ENCODE assay signal across 9 mouse cellular contexts in the genomic region with DNA sequence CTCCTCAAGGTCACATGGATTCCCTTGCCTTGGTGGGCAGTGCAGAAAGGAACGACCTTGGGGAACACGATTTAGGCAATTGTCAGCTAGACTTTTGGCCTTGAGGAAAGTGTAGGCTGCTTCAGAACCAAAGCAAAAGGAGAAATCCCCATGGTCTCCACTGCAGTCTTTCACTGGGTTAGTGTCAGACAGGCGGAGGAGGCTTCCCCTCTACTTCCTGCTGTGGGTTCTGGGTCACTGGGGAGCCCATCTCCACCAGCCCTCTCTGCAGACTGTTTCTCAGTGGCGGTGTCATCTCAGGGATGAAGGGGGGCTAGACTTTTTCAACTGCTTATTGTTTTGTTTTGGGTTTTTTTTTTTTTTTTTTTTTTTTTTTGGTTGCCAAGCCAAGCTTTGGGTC.
DNase-seq lines count a peak whose midpoint lies in the region; ATAC-seq lines count a peak whose summit lies in the region.
"Had no signal": no experiment of that assay in that cellular context is flagged by ENCODE, and none has a peak within 500 bp of the region (broad histone marks: within the 10 kb centered on the region; RNA-seq: fewer than 3 reads in every experiment).

No protein-coding gene starts in this region.

- intact Hi-C loops in heart, postnatal 25 days (cut with DNase I) = loop anchor here (5.0 kb wide), 2 partner anchors 42 to 78 kb away; a partner anchor contains a TSS

- peak; percentile 46 for ATAC-seq in monocyte, adult 5-6 weeks (replicated peaks; ENCODE audit: insufficient number of reproducible peaks, low FRiP score, low TSS enrichment, poor library complexity, severe bottlenecking)
- ATAC-seq in megakaryocyte-erythroid progenitor cell, adult 5-6 weeks (replicated peaks; ENCODE audit: low FRiP score, low TSS enrichment, poor library complexity, severe bottlenecking) = no peak

- DNase-seq in heart, adult 11 months = peak; percentile 95
- DNase-seq in heart, postnatal 25 days (ENCODE audit: low spot score) = no peak
- DNase-seq in ovary, adult 18-20 months (ENCODE audit: low spot score) = peak; percentile 15
- no peak for DNase-seq in ovary, postnatal 36 days (ENCODE audit: low spot score)
- DNase-seq in layer of hippocampus, postnatal 14 days (ENCODE audit: low spot score in 2 of 2) = no peak
- no peak for DNase-seq in testis, postnatal 10 days (ENCODE audit: low spot score)
- DNase-seq: cerebellum, adult 18-20 months had no signal

Comparison
In these comparisons a context has a peak if more than half of its experiments do, and no peak if none do; other contexts are left out.
1. DNase-seq: peak in heart, adult 11 months (single experiment) and ovary, adult 18-20 months (single experiment); none in heart, postnatal 25 days (single experiment), ovary, postnatal 36 days (single experiment), layer of hippocampus, postnatal 14 days (0 of 2) and testis, postnatal 10 days (single experiment).